Mouse (Mus musculus) embryo, embryonic 11.5 days (tissue): Measurements from ENCODE around the gene Otulinl.

ENCODE experiments used
- DNase-seq: peaks from one replicate; pipeline ENCODE4 v3.0.0-alpha.2; 2012; ENCODE audit warnings: low read depth, low spot score

The Otulinl gene

DNA sequence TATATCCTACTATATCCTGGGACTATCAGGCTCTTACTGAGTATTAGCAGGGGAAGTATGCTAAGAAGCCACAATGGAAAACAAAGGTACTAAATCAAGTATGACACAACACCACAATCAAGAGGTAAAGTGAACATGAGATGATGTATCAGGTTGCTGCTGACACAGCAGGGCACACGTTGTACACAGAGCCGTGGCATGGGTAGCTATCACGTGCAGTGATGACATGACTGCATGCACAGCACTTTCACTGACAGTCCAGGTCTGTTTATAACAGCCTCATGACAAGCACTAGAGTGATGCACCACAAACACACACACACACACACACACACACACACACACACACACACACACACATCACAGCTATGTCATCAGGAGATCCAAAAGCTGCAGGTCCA, 64.2 kb downstream of the Otulinl start:
- no peak for DNase-seq

DNA sequence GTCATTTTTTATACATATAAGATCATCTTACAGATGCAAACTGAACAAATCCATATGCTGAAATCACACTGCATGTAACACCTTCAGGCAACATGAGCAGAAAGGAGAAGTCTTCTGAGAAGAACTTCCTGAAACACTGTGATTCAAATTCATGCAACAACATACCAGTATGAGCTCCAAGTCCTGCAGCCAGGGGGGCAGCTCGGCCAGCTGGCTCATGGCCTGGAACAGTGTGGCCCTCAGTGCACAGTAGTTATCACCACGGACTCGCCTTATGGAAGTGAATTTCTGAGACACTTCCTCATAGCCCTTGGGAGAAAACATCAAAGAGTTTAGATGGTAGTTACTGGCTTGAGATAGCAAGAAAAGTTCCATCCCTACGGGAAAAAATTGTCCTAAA, 65.2 kb downstream of the Otulinl start:
- DNase-seq, result no peak

- DNase-seq, result no peak
Measured at GRCm38 (mm10) chr15:27613255-27613654, 68.1 kb downstream of the Otulinl start.

- peak; percentile 61 for DNase-seq
Measured at GRCm38 (mm10) chr15:27612533-27613221, 68.7 kb downstream of the Otulinl start.

DNA sequence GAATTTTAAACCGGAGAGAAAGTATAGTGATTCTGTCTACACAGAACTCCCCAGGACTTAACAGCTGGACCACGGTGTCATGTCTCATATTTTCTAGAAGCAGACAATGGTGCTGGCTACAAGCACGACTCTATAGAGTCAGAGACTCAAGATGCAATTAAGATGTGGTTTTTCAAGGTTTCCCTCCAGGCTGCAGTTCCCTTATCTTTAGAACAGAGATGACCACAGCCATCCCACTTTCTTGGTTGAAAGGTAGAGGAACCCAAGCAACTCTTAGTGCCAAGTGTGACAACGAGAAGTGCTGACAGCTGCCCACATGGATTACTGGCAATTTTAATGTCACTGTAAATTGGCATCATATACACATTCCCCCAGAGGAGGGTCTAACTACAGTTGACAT, 71.8 kb downstream of the Otulinl start:
- DNase-seq, result no peak

DNA sequence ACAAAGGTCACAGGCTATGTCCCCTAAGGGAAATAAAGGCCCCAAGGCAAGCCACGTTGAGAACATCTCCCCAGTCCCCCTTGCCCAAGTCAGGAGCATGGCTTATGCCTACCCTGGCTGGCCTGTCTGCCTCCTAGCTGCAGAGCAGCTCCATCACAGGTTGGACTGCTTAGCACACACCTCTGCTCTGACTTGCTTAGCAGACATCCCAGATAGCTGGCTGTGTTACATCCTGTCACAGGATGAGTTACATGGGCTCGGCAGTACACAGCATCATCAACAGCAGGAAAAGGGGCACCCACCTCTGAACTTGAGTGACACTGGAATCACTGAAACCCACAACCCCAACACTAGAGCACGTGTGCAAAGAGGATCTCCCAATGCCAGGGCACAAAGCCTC, 76.1 kb downstream of the Otulinl start:
- no peak for DNase-seq
